ENCODE assay signal across 10 mouse cellular contexts in the genomic region with DNA sequence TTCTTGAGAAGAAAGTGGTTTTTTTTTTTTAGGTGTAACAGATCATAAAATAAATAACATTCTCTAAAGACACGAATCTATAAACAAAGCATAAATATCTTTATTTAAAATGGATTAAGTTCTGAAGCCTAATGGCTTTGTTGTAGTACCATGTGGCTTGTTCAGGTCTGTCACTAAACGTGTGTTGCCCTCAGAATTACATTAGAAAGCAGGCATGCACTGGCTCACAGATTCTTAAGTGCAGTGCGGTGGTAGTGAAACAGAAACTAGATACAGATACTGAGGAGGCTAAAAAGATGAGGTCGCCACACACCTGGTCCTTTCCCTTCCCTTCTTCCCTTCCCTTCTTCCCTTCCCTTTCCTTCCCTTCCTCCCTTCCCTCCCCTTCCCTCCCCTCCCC.
DNase-seq lines count a peak whose midpoint lies in the region; ATAC-seq and TF ChIP-seq lines count a peak whose summit lies in the region.
"Had no signal": no experiment of that assay in that cellular context is flagged by ENCODE, and none has a peak within 500 bp of the region (broad histone marks: within the 10 kb centered on the region; RNA-seq: fewer than 3 reads in every experiment).

No protein-coding gene starts in this region.

- peak overlapping the region; percentile 47; the same call in 1 of the 2 replicates for H3K9ac ChIP-seq in heart, embryonic 13.5 days
- 0 out of 2 replicates have a peak overlapping the region, but pooled peaks have one; percentile 36 for H3K9ac ChIP-seq in liver, embryonic 14.5 days (replicated peaks)
- no peak overlapping the region for H3K9ac ChIP-seq in hindbrain, embryonic 14.5 days

- H3K4me1 ChIP-seq in heart, embryonic 13.5 days: peaks cover 58% of the 10 kb centered on the region
- peaks cover 32 to 38% of the 10 kb centered on the region in 2 experiments for H3K4me1 ChIP-seq in liver, embryonic 14.5 days (replicated peaks; ENCODE audit: control insufficient read depth in 2 of 2, insufficient read depth in 2 of 2, low read length in 1 of 2)
- H3K4me1 ChIP-seq in hindbrain, embryonic 14.5 days (replicated peaks; ENCODE audit: control insufficient read depth, insufficient read depth, low read length): peaks cover 16% of the 10 kb centered on the region

- no peak for DNase-seq in heart, postnatal 4 days
- DNase-seq in 416B (ENCODE audit: low read depth): peak; percentile 70
- peak; percentile 49 for DNase-seq in T-cell, adult 2 months (ENCODE audit: low spot score)
- DNase-seq in liver, embryonic 14.5 days (ENCODE audit: low read depth in 3 of 3, low spot score in 3 of 3): no peak
- DNase-seq in hindbrain, embryonic 14.5 days (ENCODE audit: low spot score): no peak
- no peak for DNase-seq in right cerebral cortex, adult 2 months (ENCODE audit: low spot score in 2 of 2)
- DNase-seq in cerebellum, adult 9-11 months: no peak

- no peak for TF ChIP-seq CTCF in liver, embryonic 14.5 days (IDR thresholded peaks at IDR 0.05; ENCODE audit: low read depth)

- H3K9me3 ChIP-seq in heart, embryonic 13.5 days: no peaks in the 10 kb centered on the region
- no peaks in the 10 kb centered on the region for H3K9me3 ChIP-seq in liver, embryonic 14.5 days (ENCODE audit: control insufficient read depth, low read length)
- no peaks in the 10 kb centered on the region for H3K9me3 ChIP-seq in hindbrain, embryonic 14.5 days (ENCODE audit: control insufficient read depth, low read length)
- H3K9me3 ChIP-seq: forebrain, embryonic 10.5 days; midbrain, embryonic 13.5 days had no signal

- H3K36me3 ChIP-seq in heart, embryonic 13.5 days: no peaks in the 10 kb centered on the region
- no peaks in the 10 kb centered on the region for H3K36me3 ChIP-seq in liver, embryonic 14.5 days (replicated peaks; ENCODE audit: control insufficient read depth, insufficient read depth, low read depth)
- no peaks in the 10 kb centered on the region for H3K36me3 ChIP-seq in hindbrain, embryonic 14.5 days (replicated peaks; ENCODE audit: control insufficient read depth, insufficient read depth)
- H3K36me3 ChIP-seq: forebrain, embryonic 10.5 days; midbrain, embryonic 13.5 days had no signal

- no peak overlapping the region for H3K4me3 ChIP-seq in heart, embryonic 13.5 days
- H3K4me3 ChIP-seq in liver, embryonic 14.5 days (ENCODE audit: insufficient read depth in 1 of 2, low read depth in 2 of 2, low read length in 2 of 2): peak overlapping the region; percentile 12 to 16; a peak in 1 of 4 replicates
- H3K4me3 ChIP-seq in hindbrain, embryonic 14.5 days (replicated peaks; ENCODE audit: low read length): no peak overlapping the region

- WGBS in heart, embryonic 13.5 days: 27% methylated on average over 4 of the region's 4 CpGs
- 23% methylated on average over 4 of the region's 4 CpGs for WGBS in liver, embryonic 14.5 days (ENCODE audit: insufficient replicate concordance)
- 62% methylated on average over 4 of the region's 4 CpGs for WGBS in hindbrain, embryonic 14.5 days

- no peaks in the 10 kb centered on the region for H3K27me3 ChIP-seq in heart, embryonic 13.5 days (replicated peaks)
- H3K27me3 ChIP-seq in liver, embryonic 14.5 days (ENCODE audit: control insufficient read depth, insufficient read depth, low read length): no peaks in the 10 kb centered on the region
- no peaks in the 10 kb centered on the region for H3K27me3 ChIP-seq in hindbrain, embryonic 14.5 days (ENCODE audit: control insufficient read depth, insufficient read depth, low read length)

- H3K4me2 ChIP-seq in heart, embryonic 13.5 days: peak overlapping the region; percentile 39
- H3K4me2 ChIP-seq in liver, embryonic 14.5 days (ENCODE audit: low read depth): peak overlapping the region; percentile 54
- H3K4me2 ChIP-seq in hindbrain, embryonic 14.5 days (replicated peaks): no peak overlapping the region

- no peak for TF ChIP-seq EP300 in liver, embryonic 14.5 days (IDR thresholded peaks at IDR 0.05; ENCODE audit: low read depth)

- no peak for ATAC-seq in heart, embryonic 13.5 days (ENCODE audit: extremely low read depth, insufficient number of reproducible peaks, low FRiP score, low TSS enrichment)
- ATAC-seq in liver, embryonic 14.5 days (ENCODE audit: insufficient read depth): no peak
- no peak for ATAC-seq in hindbrain, embryonic 14.5 days (ENCODE audit: low FRiP score)
- ATAC-seq: midbrain, embryonic 13.5 days had no signal

- H3K27ac ChIP-seq in heart, embryonic 13.5 days (replicated peaks): 0 out of 2 replicates have a peak overlapping the region, but pooled peaks have one; percentile 39
- peak overlapping the region; percentile 54 for H3K27ac ChIP-seq in liver, embryonic 14.5 days
- H3K27ac ChIP-seq in hindbrain, embryonic 14.5 days: no peak overlapping the region
- H3K27ac ChIP-seq: midbrain, embryonic 13.5 days had no signal

Comparison
In these comparisons a context has a peak if more than half of its experiments do, and no peak if none do; other contexts are left out.
1. H3K4me3 ChIP-seq: peak in liver, embryonic 14.5 days (2 of 2); none in heart, embryonic 13.5 days (single experiment) and hindbrain, embryonic 14.5 days (single experiment).
2. DNase-seq: peak in 416B (single experiment) and T-cell, adult 2 months (single experiment); none in heart, postnatal 4 days (single experiment), liver, embryonic 14.5 days (0 of 3), hindbrain, embryonic 14.5 days (single experiment), right cerebral cortex, adult 2 months (0 of 2) and cerebellum, adult 9-11 months (single experiment).